In genomic region chr15:78267865-78268264, GRCm38 (mm10) we compare ENCODE assay signal across 11 mouse cellular contexts. TPM values are rescaled to one million over a fixed set of nuclear protein-coding genes. Genes with fewer than 3 reads are reported as not detected.
DNase-seq lines count a peak whose midpoint lies in the region; ATAC-seq and TF ChIP-seq lines count a peak whose summit lies in the region.
"Had no signal": no experiment of that assay in that cellular context is flagged by ENCODE, and none has a peak within 500 bp of the region (broad histone marks: within the 10 kb centered on the region; RNA-seq: fewer than 3 reads in every experiment).

No protein-coding gene starts in this region.

- H3K9ac ChIP-seq in lung, postnatal 0 days (replicated peaks; ENCODE audit: low read depth): no peak overlapping the region
- no peak overlapping the region for H3K9ac ChIP-seq in intestine, embryonic 16.5 days (ENCODE audit: low read depth, low read length)

- TF ChIP-seq EP300 in lung, postnatal 0 days (IDR thresholded peaks at IDR 0.05): peak; percentile 34; the same call in 1 of the 2 replicates

- 41% methylated on average over 4 of the region's 4 CpGs for WGBS in lung, postnatal 0 days
- WGBS in intestine, embryonic 16.5 days: 61% methylated on average over 4 of the region's 4 CpGs

- H3K27ac ChIP-seq in lung, postnatal 0 days (ENCODE audit: low read length): no peak overlapping the region
- no peak overlapping the region for H3K27ac ChIP-seq in intestine, embryonic 16.5 days (ENCODE audit: low read length)

- no peak overlapping the region for H3K4me3 ChIP-seq in lung, postnatal 0 days (ENCODE audit: low read depth, low read length)
- no peak overlapping the region for H3K4me3 ChIP-seq in intestine, embryonic 16.5 days (ENCODE audit: low read length)
- H3K4me3 ChIP-seq: erythroblast, embryonic 14.5 days had no signal

- no peaks in the 10 kb centered on the region for H3K36me3 ChIP-seq in lung, postnatal 0 days (ENCODE audit: insufficient read depth, low read length)
- H3K36me3 ChIP-seq in intestine, embryonic 16.5 days (ENCODE audit: control insufficient read depth, insufficient read depth, low read length): no peaks in the 10 kb centered on the region

- DNase-seq in lung, postnatal 0 days (ENCODE audit: low spot score): no peak
- no peak for DNase-seq in lung, postnatal 4 days
- DNase-seq in c-Kit-negative CD71-positive TER-119-positive erythroid progenitor cells, embryonic 14.5 days (ENCODE audit: low read depth, low spot score): peak; percentile 36
- no peak for DNase-seq in layer of hippocampus, adult 8-10 months (ENCODE audit: low spot score in 2 of 2)
- no peak for DNase-seq in adipocyte (ENCODE audit: low spot score)
- DNase-seq: adrenal gland, postnatal 25 days; cerebellum, postnatal 25 days; thymus, postnatal 14 days had no signal

- no peaks in the 10 kb centered on the region for H3K27me3 ChIP-seq in lung, postnatal 0 days (replicated peaks; ENCODE audit: insufficient read depth, low read length)
- no peaks in the 10 kb centered on the region; the same call in 1 of the 2 replicates for H3K27me3 ChIP-seq in intestine, embryonic 16.5 days (replicated peaks; ENCODE audit: control insufficient read depth, insufficient read depth, low read length)

- no peak overlapping the region for H3K4me2 ChIP-seq in lung, postnatal 0 days (replicated peaks; ENCODE audit: low read depth, low read length)
- H3K4me2 ChIP-seq in intestine, embryonic 16.5 days (ENCODE audit: low read depth, low read length): no peak overlapping the region

- H3K4me1 ChIP-seq in lung, postnatal 0 days (ENCODE audit: insufficient read depth, low read depth, low read length): no peaks in the 10 kb centered on the region
- no peaks in the 10 kb centered on the region for H3K4me1 ChIP-seq in intestine, embryonic 16.5 days (ENCODE audit: control insufficient read depth, insufficient read depth, low read length)

- H3K9me3 ChIP-seq in lung, postnatal 0 days (ENCODE audit: low read length): no peaks in the 10 kb centered on the region
- no peaks in the 10 kb centered on the region for H3K9me3 ChIP-seq in intestine, embryonic 16.5 days (ENCODE audit: control insufficient read depth, low read length)

- ATAC-seq in lung, postnatal 0 days: 0 out of 2 replicates have a peak, but pooled peaks have one; percentile 26
- 0 out of 2 replicates have a peak, but pooled peaks have one; percentile 48 for ATAC-seq in intestine, embryonic 16.5 days
- ATAC-seq in neutrophil, adult 5-6 weeks (ENCODE audit: extremely low read depth, insufficient number of reproducible peaks, low FRiP score, poor library complexity, severe bottlenecking): peak; percentile 72

- no peak for TF ChIP-seq CTCF in lung, postnatal 0 days (IDR thresholded peaks at IDR 0.05)

RNA-seq across cellular contexts. Expression of gene Ncf4, which starts 23.3 kb away (rescaled TPM):
- 12.6 and 13.4 TPM in 2 replicates for polyA plus RNA-seq in lung, postnatal 0 days (2015; fragmentation: Nextera tagmentation; extraction: Ambion mirVana)
- polyA plus RNA-seq in intestine, embryonic 16.5 days (2015; fragmentation: Nextera tagmentation; extraction: Ambion mirVana): 4.2 and 5.6 TPM in 2 replicates
- 225 and 254 TPM in 2 replicates for total RNA-seq in neutrophil, adult 5-6 weeks (2017)
- 1 to 10 TPM; 1.2 to 5.0 (median 1.7) TPM for total RNA-seq in layer of hippocampus, adult 8-10 months (2022)

RNA-seq across cellular contexts. Expression of gene Csf2rb2, which starts 37.7 kb away (rescaled TPM):
- polyA plus RNA-seq in lung, postnatal 0 days (2015; fragmentation: Nextera tagmentation; extraction: Ambion mirVana): 0.84 and 0.95 TPM in 2 replicates
- 0.24 and 0.32 TPM in 2 replicates for polyA plus RNA-seq in intestine, embryonic 16.5 days (2015; fragmentation: Nextera tagmentation; extraction: Ambion mirVana)
- 7.3 and 8.1 TPM in 2 replicates for total RNA-seq in neutrophil, adult 5-6 weeks (2017)
- 1 to 10 TPM; 1.4 to 4.5 (median 2.9) TPM for total RNA-seq in layer of hippocampus, adult 8-10 months (2022)

RNA-seq across cellular contexts. Expression of gene Csf2rb, which starts 57.7 kb away (rescaled TPM):
- polyA plus RNA-seq in lung, postnatal 0 days (2015; fragmentation: Nextera tagmentation; extraction: Ambion mirVana): 7.8 and 8.7 TPM in 2 replicates
- polyA plus RNA-seq in intestine, embryonic 16.5 days (2015; fragmentation: Nextera tagmentation; extraction: Ambion mirVana): 2.1 and 2.4 TPM in 2 replicates
- total RNA-seq in neutrophil, adult 5-6 weeks (2017): 214 and 217 TPM in 2 replicates
- 1 to 10 TPM; 1.8 to 9.4 (median 4.4) TPM for total RNA-seq in layer of hippocampus, adult 8-10 months (2022)

Comparison
In these comparisons a context has a peak if more than half of its experiments do, and no peak if none do; other contexts are left out.
1. RNA of gene Ncf4, which starts 23.3 kb away (total RNA-seq): 225 to 254 TPM in neutrophil, adult 5-6 weeks; 1.2 to 5.0 TPM in layer of hippocampus, adult 8-10 months; every median in the first group is over 10 times any median in the second.
2. RNA of gene Csf2rb, which starts 57.7 kb away (total RNA-seq): 214 to 217 TPM in neutrophil, adult 5-6 weeks; 1.8 to 9.4 TPM in layer of hippocampus, adult 8-10 months; every median in the first group is over 10 times any median in the second.
3. Peak in every context shown above with its lines, with median percentiles within 50 percentile points of each other: ATAC-seq.